Mouse (Mus musculus) liver, adult 2 months (tissue): ENCODE measurements around the gene Tmem50b. TPM values are rescaled to one million over a fixed set of nuclear protein-coding genes. Genes with fewer than 3 reads are reported as not detected.

ENCODE experiments used
- DNase-seq: peaks from one replicate; pipeline ENCODE4 v3.0.0-alpha.2; 2011; ENCODE audit warnings: low read depth, low spot score; ENCODE audit errors: extremely low read depth
- H3K27ac ChIP-seq: fragments of 200-500 bp; replicated peaks from 2 replicates; pipeline ENCODE4 v1.5.1; 2012; ENCODE audit warnings: low read depth, mild to moderate bottlenecking, control low read depth, inconsistent platforms, low read length; ENCODE audit not compliant: insufficient read depth
- H3K27me3 ChIP-seq: fragments of 200-500 bp; 2 replicates; pipeline ENCODE4 v1.6.1; 2012; ENCODE audit warnings: mild to moderate bottlenecking, moderate library complexity, low read length, inconsistent platforms; ENCODE audit not compliant: control insufficient read depth, insufficient read depth
- H3K36me3 ChIP-seq: fragments of 200-500 bp; 2 replicates; pipeline ENCODE4 v1.6.1; 2012; ENCODE audit warnings: low read length, inconsistent platforms; ENCODE audit not compliant: control insufficient read depth, insufficient read depth
- H3K4me1 ChIP-seq: fragments of 200-500 bp; 2 replicates; pipeline ENCODE4 v1.6.1; 2011; ENCODE audit warnings: low read length; ENCODE audit not compliant: control insufficient read depth, insufficient read depth
- H3K4me3 ChIP-seq: fragments of 200-500 bp; 2 replicates; pipeline ENCODE4 v1.5.1; 2011; ENCODE audit warnings: low read depth, mild to moderate bottlenecking, control low read depth, low read length, moderate library complexity; ENCODE audit not compliant: insufficient read depth
- H3K79me2 ChIP-seq: fragments of 200-500 bp; 2 replicates; pipeline ENCODE4 v1.6.1; 2012; ENCODE audit warnings: inconsistent platforms, mild to moderate bottlenecking, low read length, moderate library complexity; ENCODE audit not compliant: control insufficient read depth, insufficient read depth
- H3K9ac ChIP-seq: fragments of 200-500 bp; 2 replicates; pipeline ENCODE4 v1.6.1; 2012; ENCODE audit warnings: low read depth, mild to moderate bottlenecking, control low read depth, inconsistent platforms, low read length
- CTCF ChIP-seq: fragments of 200-500 bp; IDR thresholded peaks from 2 replicates; pipeline ENCODE4 v1.5.1; 2011; ENCODE audit warnings: low read depth, low read length, control low read depth
- POLR2A ChIP-seq: fragments of 200-500 bp; IDR thresholded peaks from 2 replicates; pipeline ENCODE4 v1.6.1; 2011; ENCODE audit warnings: low read length, control low read depth; ENCODE audit not compliant: insufficient read depth; ENCODE audit errors: extremely low read depth
- WGBS: fragments of 180-500 bp; shearing (Covaris S2); methylation state at CpG from one replicate; pipeline ENCODE4 v1.1.7; 2018; 5-methylcytosine and 5-hydroxymethylcytosine counted together
- polyA plus RNA-seq: library from polyadenylated mRNA; depleted of rRNA; stranded (reverse); fragments of >200 nt; gene quantifications from 2 replicates; pipeline ENCODE4 v1.2.3, GENCODE M21; 2012
- total RNA-seq: library from RNA; depleted of rRNA; stranded (reverse); fragments of >200 nt; gene quantifications from 2 replicates; pipeline ENCODE4 v1.2.3, GENCODE M21; 2014

The Tmem50b gene
- total and polyA plus RNA-seq, 2 experiments = 3.0 to 6.2 TPM

DNA sequence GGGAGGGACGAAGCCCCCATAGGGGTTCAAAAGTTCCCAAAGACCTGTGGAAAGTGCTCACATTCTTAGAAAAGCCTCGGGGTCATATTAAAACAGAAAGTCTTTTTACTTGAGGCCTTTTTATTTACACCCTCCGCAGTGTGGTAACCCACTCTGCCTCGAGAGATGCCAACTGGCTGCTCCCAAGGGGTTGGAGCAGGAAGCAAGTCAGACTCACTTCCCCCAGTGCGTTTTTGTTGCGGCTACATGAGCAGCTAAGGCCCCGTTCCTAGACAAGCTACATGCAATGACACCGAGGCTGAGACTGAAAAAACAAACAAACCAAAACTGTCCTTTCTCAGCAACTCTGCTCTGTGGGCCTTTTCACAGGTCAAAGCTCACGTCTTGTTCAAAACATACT is 59.1 kb downstream of the Tmem50b start:
- no peaks in the 10 kb centered on the region for H3K4me1 ChIP-seq
- peak overlapping the region; percentile 20; the same call in 1 of the 2 replicates for H3K27ac ChIP-seq
- no peaks in the 10 kb centered on the region for H3K36me3 ChIP-seq
- H3K9ac ChIP-seq = no peak overlapping the region
- H3K4me3 ChIP-seq = no peak overlapping the region
- no peaks in the 10 kb centered on the region for H3K27me3 ChIP-seq
- WGBS = 58% methylated on average over 9 of the region's 9 CpGs
- no peak for DNase-seq
- H3K79me2 ChIP-seq = no peaks in the 10 kb centered on the region
- TF ChIP-seq POLR2A = no peak
- no peak for TF ChIP-seq CTCF

DNA sequence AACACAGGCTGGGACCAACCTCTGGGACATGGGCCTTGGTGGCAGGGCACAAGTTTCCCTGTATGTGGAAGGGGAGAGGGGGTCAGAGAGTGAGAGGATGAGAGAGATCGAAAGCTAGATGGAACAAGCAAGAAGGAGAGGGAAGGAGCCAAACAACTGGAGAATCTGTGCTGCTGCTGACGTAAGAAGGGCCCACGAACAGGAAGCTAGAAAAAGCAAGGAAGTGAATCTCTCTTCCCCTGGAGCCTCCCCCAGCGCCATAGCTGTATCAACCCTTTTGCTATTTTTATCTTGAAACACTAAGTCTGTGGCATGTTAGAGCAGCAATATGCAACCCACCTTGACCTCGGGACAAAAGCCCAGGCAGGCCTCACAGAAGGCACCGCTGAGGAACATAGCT is 59.5 kb downstream of the Tmem50b start:
- DNase-seq = peak; percentile 26
- Histone ChIP-seq H3K36me3 (no peaks in the 10 kb centered on the region), H3K9ac (no peak overlapping the region), H3K4me3 (no peak overlapping the region), H3K27ac (peak overlapping the region; percentile 31), H3K4me1 (no peaks in the 10 kb centered on the region), H3K79me2 (no peaks in the 10 kb centered on the region), H3K27me3 (no peaks in the 10 kb centered on the region)
- no peak for TF ChIP-seq POLR2A
- TF ChIP-seq CTCF = no peak
- WGBS = 74% methylated on average over 6 of the region's 6 CpGs

DNA sequence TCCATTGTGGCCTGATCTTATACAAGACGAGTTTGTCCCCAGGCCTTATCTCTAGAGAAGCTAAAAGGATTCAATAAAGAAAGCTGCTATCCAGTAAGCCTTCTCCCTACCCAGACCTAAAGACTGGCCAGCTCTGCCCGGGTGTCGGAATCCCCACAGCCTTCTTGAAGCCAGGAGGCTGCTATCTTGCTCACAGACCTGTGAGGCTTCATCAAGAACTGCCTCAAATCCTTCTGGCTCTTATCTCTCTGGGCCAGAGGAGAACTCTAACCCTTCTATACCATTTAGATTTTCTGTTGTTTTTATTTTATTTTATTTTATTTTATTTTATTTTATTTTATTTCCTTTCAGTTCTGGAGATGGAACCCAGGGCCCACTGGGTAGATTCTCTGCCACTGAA is 60.5 kb downstream of the Tmem50b start:
- Histone ChIP-seq H3K79me2 (no peaks in the 10 kb centered on the region), H3K27ac (no peak overlapping the region), H3K4me1 (no peaks in the 10 kb centered on the region), H3K36me3 (no peaks in the 10 kb centered on the region), H3K4me3 (no peak overlapping the region), H3K9ac (no peak overlapping the region), H3K27me3 (no peaks in the 10 kb centered on the region)
- TF ChIP-seq CTCF = no peak
- TF ChIP-seq POLR2A = no peak
- no peak for DNase-seq
- WGBS = 88% methylated on average over 3 of the region's 3 CpGs

DNA sequence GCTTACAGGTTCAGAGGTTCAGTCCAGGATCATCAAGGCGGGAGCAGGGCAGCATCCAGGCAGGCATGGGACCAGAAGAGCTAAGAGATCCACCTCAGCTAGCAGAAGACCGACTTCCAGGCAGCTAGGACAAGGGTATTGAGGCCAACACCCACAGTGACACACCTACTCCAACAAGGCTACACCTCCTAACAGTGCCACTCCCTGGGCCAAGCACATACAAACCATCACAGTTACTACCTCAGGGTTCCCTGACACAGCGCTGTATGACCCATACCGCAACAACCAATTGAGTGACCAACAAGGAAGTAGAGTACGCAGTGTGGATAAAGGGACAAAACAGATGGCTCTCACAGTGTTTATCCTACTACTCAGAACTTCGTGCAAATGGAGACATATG is 61.2 kb downstream of the Tmem50b start:
- H3K27me3 ChIP-seq = no peaks in the 10 kb centered on the region
- no peak overlapping the region for H3K4me3 ChIP-seq
- TF ChIP-seq CTCF = no peak
- no peak for TF ChIP-seq POLR2A
- no peaks in the 10 kb centered on the region for H3K36me3 ChIP-seq
- no peaks in the 10 kb centered on the region for H3K79me2 ChIP-seq
- 95% methylated on average over 6 of the region's 6 CpGs for WGBS
- no peak overlapping the region for H3K27ac ChIP-seq
- DNase-seq = no peak
- no peaks in the 10 kb centered on the region for H3K4me1 ChIP-seq
- H3K9ac ChIP-seq = no peak overlapping the region

DNA sequence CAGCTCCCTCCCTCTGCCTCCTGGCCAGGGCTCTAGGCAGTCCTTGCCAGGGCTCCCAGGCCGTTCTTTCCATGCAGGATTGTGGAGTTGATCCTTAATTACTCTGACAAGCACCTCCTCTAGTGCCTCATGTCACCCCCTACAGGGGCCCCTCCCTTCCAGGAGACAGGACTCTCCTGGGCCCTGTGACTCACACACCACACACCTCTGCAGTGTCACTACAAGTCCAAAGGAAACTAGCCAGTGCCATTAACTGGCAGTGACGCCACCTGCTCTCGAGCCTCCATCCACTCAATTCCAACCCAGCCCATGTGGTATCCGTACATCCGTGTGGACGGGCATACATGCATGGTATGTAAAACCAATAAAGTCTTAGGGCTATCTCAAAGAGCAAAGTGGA is 62.7 kb downstream of the Tmem50b start:
- no peak for TF ChIP-seq POLR2A
- TF ChIP-seq CTCF = no peak
- 87% methylated on average over 6 of the region's 6 CpGs for WGBS
- Histone ChIP-seq H3K9ac (no peak overlapping the region), H3K27me3 (no peaks in the 10 kb centered on the region), H3K4me1 (no peaks in the 10 kb centered on the region), H3K27ac (no peak overlapping the region), H3K36me3 (no peaks in the 10 kb centered on the region), H3K79me2 (no peaks in the 10 kb centered on the region), H3K4me3 (no peak overlapping the region)
- DNase-seq = no peak

DNA sequence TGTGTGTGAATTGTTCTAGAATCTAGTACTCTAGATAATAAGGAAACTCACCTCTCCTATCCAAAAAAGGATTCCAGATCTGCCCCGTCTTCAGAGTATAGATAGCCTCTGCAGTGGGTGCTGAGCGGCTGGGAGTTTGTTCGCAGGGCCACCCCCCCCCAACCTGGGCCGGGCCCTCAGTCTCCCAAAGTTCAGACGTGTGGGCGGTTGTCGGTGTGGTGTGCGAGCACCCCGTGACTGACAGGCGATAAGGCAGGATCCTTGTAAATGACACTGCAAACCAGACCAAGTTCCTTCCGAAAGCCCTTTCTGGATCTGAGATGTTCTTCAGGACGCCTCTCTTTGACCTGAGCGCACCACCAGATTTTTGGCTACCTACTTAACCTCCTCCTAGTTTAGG is 63.1 kb downstream of the Tmem50b start:
- WGBS = 47% methylated on average over 13 of the region's 13 CpGs
- Histone ChIP-seq H3K4me1 (no peaks in the 10 kb centered on the region), H3K79me2 (no peaks in the 10 kb centered on the region), H3K27me3 (no peaks in the 10 kb centered on the region), H3K9ac (no peak overlapping the region), H3K27ac (no peak overlapping the region), H3K4me3 (no peak overlapping the region), H3K36me3 (no peaks in the 10 kb centered on the region)
- DNase-seq = peak; percentile 62
- TF ChIP-seq POLR2A = no peak
- no peak for TF ChIP-seq CTCF
